Mouse (Mus musculus): ENCODE data around the gene Tex12. TPM values are rescaled to one million over a fixed set of nuclear protein-coding genes. Genes with fewer than 3 reads are reported as not detected.

The Tex12 gene
- total and polyA plus RNA-seq, 2 experiments: 0.16 to 0.55 TPM

GRCm38 (mm10) chr9:50601536-50601935 lies 40.4 kb upstream of the Tex12 start:
- peak; percentile 59 for DNase-seq (ENCODE audit: extremely low read depth, low read depth, low spot score)
- WGBS: 16% methylated on average over 6 of the region's 6 CpGs
- peak overlapping the region; percentile 77 for H3K27ac ChIP-seq (replicated peaks; ENCODE audit: insufficient read depth, low read depth, low read length)
- H3K4me3 ChIP-seq (ENCODE audit: insufficient read depth, low read depth, low read length): peak overlapping the region; percentile 15
- H3K36me3 ChIP-seq (ENCODE audit: control insufficient read depth, insufficient read depth, low read length): peaks cover 36% of the 10 kb centered on the region
- no peaks in the 10 kb centered on the region for H3K27me3 ChIP-seq (ENCODE audit: control insufficient read depth, insufficient read depth, low read length)
- TF ChIP-seq POLR2A (IDR thresholded peaks at IDR 0.05; ENCODE audit: extremely low read depth, insufficient read depth, low read length) (no peak), CTCF (IDR thresholded peaks at IDR 0.05; ENCODE audit: low read depth, low read length) (no peak)
- H3K9ac ChIP-seq (ENCODE audit: low read depth, low read length): peak overlapping the region; percentile 32
- H3K4me1 ChIP-seq (ENCODE audit: control insufficient read depth, insufficient read depth, low read length): peaks cover 6% of the 10 kb centered on the region
- H3K79me2 ChIP-seq (ENCODE audit: control insufficient read depth, insufficient read depth, low read length): peaks cover 8% of the 10 kb centered on the region; the same call in 1 of the 2 replicates

GRCm38 (mm10) chr9:50596973-50597372 lies 35.8 kb upstream of the Tex12 start:
- Histone ChIP-seq H3K4me3 (ENCODE audit: insufficient read depth, low read depth, low read length) (no peak overlapping the region), H3K27me3 (ENCODE audit: control insufficient read depth, insufficient read depth, low read length) (no peaks in the 10 kb centered on the region), H3K36me3 (ENCODE audit: control insufficient read depth, insufficient read depth, low read length) (peaks cover 41% of the 10 kb centered on the region), H3K9ac (ENCODE audit: low read depth, low read length) (no peak overlapping the region), H3K27ac (replicated peaks; ENCODE audit: insufficient read depth, low read depth, low read length) (no peak overlapping the region), H3K4me1 (ENCODE audit: control insufficient read depth, insufficient read depth, low read length) (peaks cover 14% of the 10 kb centered on the region; the same call in 1 of the 2 replicates), H3K79me2 (ENCODE audit: control insufficient read depth, insufficient read depth, low read length) (peaks cover 5% of the 10 kb centered on the region; the same call in 1 of the 2 replicates)
- DNase-seq (ENCODE audit: extremely low read depth, low read depth, low spot score): no peak
- 43% methylated on average over 8 of the region's 8 CpGs for WGBS
- TF ChIP-seq POLR2A (IDR thresholded peaks at IDR 0.05; ENCODE audit: extremely low read depth, insufficient read depth, low read length) (no peak), CTCF (IDR thresholded peaks at IDR 0.05; ENCODE audit: low read depth, low read length) (no peak)

GRCm38 (mm10) chr9:50594794-50595417 lies 33.8 kb upstream of the Tex12 start:
- no peak for TF ChIP-seq POLR2A (IDR thresholded peaks at IDR 0.05; ENCODE audit: extremely low read depth, insufficient read depth, low read length)
- TF ChIP-seq CTCF (IDR thresholded peaks at IDR 0.05; ENCODE audit: low read depth, low read length): no peak
- Histone ChIP-seq H3K4me3 (ENCODE audit: insufficient read depth, low read depth, low read length) (no peak overlapping the region), H3K36me3 (ENCODE audit: control insufficient read depth, insufficient read depth, low read length) (peaks cover 34% of the 10 kb centered on the region), H3K79me2 (ENCODE audit: control insufficient read depth, insufficient read depth, low read length) (no peaks in the 10 kb centered on the region), H3K4me1 (ENCODE audit: control insufficient read depth, insufficient read depth, low read length) (peaks cover 11% of the 10 kb centered on the region; the same call in 1 of the 2 replicates), H3K27me3 (ENCODE audit: control insufficient read depth, insufficient read depth, low read length) (no peaks in the 10 kb centered on the region), H3K27ac (replicated peaks; ENCODE audit: insufficient read depth, low read depth, low read length) (peak overlapping the region; percentile 67), H3K9ac (ENCODE audit: low read depth, low read length) (0 out of 2 replicates have a peak overlapping the region, but pooled peaks have one; percentile 3)
- WGBS: 27% methylated on average over 12 of the region's 12 CpGs
- DNase-seq (ENCODE audit: extremely low read depth, low read depth, low spot score): peak; percentile 87

- peak; percentile 61 for DNase-seq (ENCODE audit: extremely low read depth, low read depth, low spot score)
- TF ChIP-seq CTCF (IDR thresholded peaks at IDR 0.05; ENCODE audit: low read depth, low read length): peak; percentile 62
- TF ChIP-seq POLR2A (IDR thresholded peaks at IDR 0.05; ENCODE audit: extremely low read depth, insufficient read depth, low read length): no peak
- Histone ChIP-seq H3K79me2 (ENCODE audit: control insufficient read depth, insufficient read depth, low read length) (no peaks in the 10 kb centered on the region), H3K27me3 (ENCODE audit: control insufficient read depth, insufficient read depth, low read length) (no peaks in the 10 kb centered on the region), H3K4me3 (ENCODE audit: insufficient read depth, low read depth, low read length) (no peak overlapping the region), H3K36me3 (ENCODE audit: control insufficient read depth, insufficient read depth, low read length) (peaks cover 24% of the 10 kb centered on the region), H3K27ac (replicated peaks; ENCODE audit: insufficient read depth, low read depth, low read length) (no peak overlapping the region), H3K4me1 (ENCODE audit: control insufficient read depth, insufficient read depth, low read length) (peaks cover 11% of the 10 kb centered on the region; the same call in 1 of the 2 replicates), H3K9ac (ENCODE audit: low read depth, low read length) (no peak overlapping the region)
- WGBS: 78% methylated on average over 2 of the region's 3 CpGs
These were observed 32.4 kb upstream of the Tex12 start for GRCm38 (mm10) chr9:50593544-50593943.

- H3K36me3 ChIP-seq (ENCODE audit: control insufficient read depth, insufficient read depth, low read length): peaks cover 18% of the 10 kb centered on the region
- no peak for DNase-seq (ENCODE audit: extremely low read depth, low read depth, low spot score)
- 90% methylated on average over 9 of the region's 9 CpGs for WGBS
- no peak overlapping the region for H3K4me3 ChIP-seq (ENCODE audit: insufficient read depth, low read depth, low read length)
- no peaks in the 10 kb centered on the region for H3K27me3 ChIP-seq (ENCODE audit: control insufficient read depth, insufficient read depth, low read length)
- TF ChIP-seq CTCF (IDR thresholded peaks at IDR 0.05; ENCODE audit: low read depth, low read length): no peak
- no peak for TF ChIP-seq POLR2A (IDR thresholded peaks at IDR 0.05; ENCODE audit: extremely low read depth, insufficient read depth, low read length)
- no peak overlapping the region for H3K27ac ChIP-seq (replicated peaks; ENCODE audit: insufficient read depth, low read depth, low read length)
- H3K9ac ChIP-seq (ENCODE audit: low read depth, low read length): no peak overlapping the region
- peaks cover 11% of the 10 kb centered on the region; the same call in 1 of the 2 replicates for H3K4me1 ChIP-seq (ENCODE audit: control insufficient read depth, insufficient read depth, low read length)
- no peaks in the 10 kb centered on the region for H3K79me2 ChIP-seq (ENCODE audit: control insufficient read depth, insufficient read depth, low read length)
These were observed 31.8 kb upstream of the Tex12 start for GRCm38 (mm10) chr9:50592955-50593354.
